Mouse (Mus musculus) stomach, embryonic 14.5 days (tissue): ENCODE data around the gene Poc5. TPM values are rescaled to one million over a fixed set of nuclear protein-coding genes. Genes with fewer than 3 reads are reported as not detected.
A peak's percentile ranks its signal among the peaks of the same experiment; 100 is the strongest.

Source experiments
- ATAC-seq: fragments of 200-750 bp; cut with Nextera tagmentation; 2 replicates; pipeline ENCODE4 v1.8.0; 2017; ENCODE audit warnings: low read depth, moderate TSS enrichment; ENCODE audit not compliant: insufficient number of reproducible peaks, insufficient read depth, low FRiP score
- H3K27ac ChIP-seq: fragments of 300-500 bp; sonication (generic); 2 replicates; pipeline ENCODE4 v1.5.1; 2014; ENCODE audit warnings: mild to moderate bottlenecking, low read length, moderate library complexity, mixed read lengths
- H3K27me3 ChIP-seq: fragments of 300-500 bp; sonication (generic); 2 replicates; pipeline ENCODE4 v1.6.1; 2014; ENCODE audit warnings: low read length, control low read depth, mixed read lengths; ENCODE audit not compliant: control insufficient read depth, insufficient read depth
- H3K36me3 ChIP-seq: fragments of 300-500 bp; sonication (generic); 2 replicates; pipeline ENCODE4 v1.6.1; 2014; ENCODE audit warnings: mild to moderate bottlenecking, control low read depth, low read length, moderate library complexity, mixed read lengths; ENCODE audit not compliant: control insufficient read depth, insufficient read depth
- H3K4me1 ChIP-seq: fragments of 300-500 bp; sonication (generic); 2 replicates; pipeline ENCODE4 v1.6.1; 2014; ENCODE audit warnings: low read length, control low read depth, mixed read lengths; ENCODE audit not compliant: control insufficient read depth, insufficient read depth
- H3K4me2 ChIP-seq: fragments of 300-500 bp; sonication (generic); replicated peaks from 2 replicates; pipeline ENCODE4 v1.6.1; 2014; ENCODE audit warnings: low read depth, low read length, control low read depth
- H3K4me3 ChIP-seq: fragments of 300-500 bp; sonication (generic); 2 replicates; pipeline ENCODE4 v1.5.1; 2014; ENCODE audit warnings: low read depth, low read length, control low read depth
- H3K9ac ChIP-seq: fragments of 300-500 bp; sonication (generic); replicated peaks from 2 replicates; pipeline ENCODE4 v1.6.1; 2014; ENCODE audit warnings: low read depth, mild to moderate bottlenecking, control low read depth, low read length, moderate library complexity, mixed read lengths
- H3K9me3 ChIP-seq: fragments of 300-500 bp; sonication (generic); 2 replicates; pipeline ENCODE4 v1.6.1; 2016; ENCODE audit warnings: low read depth, low read length, control low read depth; ENCODE audit not compliant: control insufficient read depth
- WGBS: fragments of 180-500 bp; shearing (Covaris S2); extraction: QIAGEN DNeasy Blood & Tissue Kit; methylation state at CpG from one replicate; pipeline ENCODE4 v1.1.7; 2014; 5-methylcytosine and 5-hydroxymethylcytosine counted together
- polyA plus RNA-seq: library from polyadenylated mRNA; unstranded; fragments of >200 nt; fragmentation: Nextera tagmentation; extraction: Ambion mirVana; gene quantifications from 2 replicates; pipeline ENCODE4 v1.2.1, GENCODE M21; 2014

Poc5 gene
- polyA plus RNA-seq, 1 experiment from 2014 or later = 14.5 TPM

- no peaks in the 10 kb centered on the region for H3K27me3 ChIP-seq
- H3K4me1 ChIP-seq = no peaks in the 10 kb centered on the region
- no peaks in the 10 kb centered on the region for H3K9me3 ChIP-seq
- 94% methylated on average over 4 of the region's 4 CpGs for WGBS
- peaks cover 22% of the 10 kb centered on the region for H3K36me3 ChIP-seq
- no peak overlapping the region for H3K4me2 ChIP-seq
- no peak for ATAC-seq
- no peak overlapping the region for H3K9ac ChIP-seq
- H3K27ac ChIP-seq = no peak overlapping the region
- H3K4me3 ChIP-seq = no peak overlapping the region
These were observed 30.4 kb downstream of the Poc5 start for GRCm38 (mm10) chr13:96418487-96418886.

GRCm38 (mm10) chr13:96421230-96421629 is 33.1 kb downstream of the Poc5 start:
- Histone ChIP-seq H3K27ac (no peak overlapping the region), H3K9ac (no peak overlapping the region), H3K4me3 (no peak overlapping the region), H3K4me1 (no peaks in the 10 kb centered on the region), H3K27me3 (no peaks in the 10 kb centered on the region), H3K4me2 (no peak overlapping the region), H3K36me3 (peaks cover 5% of the 10 kb centered on the region; the same call in 1 of the 2 replicates), H3K9me3 (no peaks in the 10 kb centered on the region)
- ATAC-seq = no peak

- Histone ChIP-seq H3K27ac (no peak overlapping the region), H3K36me3 (no peaks in the 10 kb centered on the region), H3K4me3 (no peak overlapping the region), H3K9me3 (no peaks in the 10 kb centered on the region), H3K4me1 (no peaks in the 10 kb centered on the region), H3K27me3 (no peaks in the 10 kb centered on the region), H3K9ac (no peak overlapping the region), H3K4me2 (no peak overlapping the region)
- WGBS = 90% methylated on average over 12 of the region's 12 CpGs
- no peak for ATAC-seq
These were observed 36.6 kb downstream of the Poc5 start for GRCm38 (mm10) chr13:96424496-96425274.

GRCm38 (mm10) chr13:96426044-96426443 is 38.0 kb downstream of the Poc5 start:
- H3K4me3 ChIP-seq = no peak overlapping the region
- H3K4me1 ChIP-seq = no peaks in the 10 kb centered on the region
- H3K27ac ChIP-seq = no peak overlapping the region
- no peaks in the 10 kb centered on the region for H3K27me3 ChIP-seq
- H3K36me3 ChIP-seq = no peaks in the 10 kb centered on the region
- no peak for ATAC-seq
- WGBS = 71% methylated on average over 3 of the region's 3 CpGs
- no peak overlapping the region for H3K9ac ChIP-seq
- H3K4me2 ChIP-seq = no peak overlapping the region
- no peaks in the 10 kb centered on the region for H3K9me3 ChIP-seq

GRCm38 (mm10) chr13:96428531-96428930 is 40.4 kb downstream of the Poc5 start:
- Histone ChIP-seq H3K9me3 (no peaks in the 10 kb centered on the region), H3K27me3 (no peaks in the 10 kb centered on the region), H3K4me1 (no peaks in the 10 kb centered on the region), H3K27ac (no peak overlapping the region), H3K4me3 (no peak overlapping the region), H3K9ac (no peak overlapping the region), H3K4me2 (no peak overlapping the region), H3K36me3 (no peaks in the 10 kb centered on the region)
- ATAC-seq = no peak
- WGBS = 76% methylated on average over 5 of the region's 5 CpGs

GRCm38 (mm10) chr13:96431595-96432156 is 43.6 kb downstream of the Poc5 start:
- Histone ChIP-seq H3K4me1 (peaks cover 10% of the 10 kb centered on the region; the same call in 1 of the 2 replicates), H3K9ac (no peak overlapping the region), H3K4me3 (no peak overlapping the region), H3K9me3 (no peaks in the 10 kb centered on the region), H3K27ac (no peak overlapping the region), H3K4me2 (no peak overlapping the region), H3K36me3 (no peaks in the 10 kb centered on the region), H3K27me3 (no peaks in the 10 kb centered on the region)
- WGBS = 32% methylated on average over 12 of the region's 12 CpGs
- peak; percentile 79 for ATAC-seq

GRCm38 (mm10) chr13:96432376-96432811 is 44.3 kb downstream of the Poc5 start:
- Histone ChIP-seq H3K27me3 (no peaks in the 10 kb centered on the region), H3K4me2 (no peak overlapping the region), H3K4me3 (no peak overlapping the region), H3K27ac (0 out of 2 replicates have a peak overlapping the region, but pooled peaks have one; percentile 35), H3K9ac (no peak overlapping the region), H3K4me1 (peaks cover 10% of the 10 kb centered on the region; the same call in 1 of the 2 replicates), H3K9me3 (no peaks in the 10 kb centered on the region), H3K36me3 (no peaks in the 10 kb centered on the region)
- peak; percentile 35; the same call in 1 of the 2 replicates for ATAC-seq
- 40% methylated on average over 3 of the region's 3 CpGs for WGBS

GRCm38 (mm10) chr13:96433041-96433440 is 44.9 kb downstream of the Poc5 start:
- Histone ChIP-seq H3K36me3 (no peaks in the 10 kb centered on the region), H3K27ac (no peak overlapping the region)
- 80% methylated on average over 6 of the region's 6 CpGs for WGBS

More at GRCm38 (mm10) chr13:96433041-96433440, 44.9 kb downstream of the Poc5 start:
- Histone ChIP-seq H3K9ac (no peak overlapping the region), H3K4me2 (no peak overlapping the region), H3K4me3 (no peak overlapping the region), H3K4me1 (peaks cover 10% of the 10 kb centered on the region; the same call in 1 of the 2 replicates), H3K9me3 (no peaks in the 10 kb centered on the region), H3K27me3 (no peaks in the 10 kb centered on the region)
- ATAC-seq = no peak
